Mouse (Mus musculus) lung, adult 2 months (tissue): ENCODE measurements at regions not wholly inside any gene's neighbourhood (a gene's known extent, or its start where the extent isn't known, plus 50 kb on each side); places are given as distances from the start of the nearest gene placed in this dataset.

Experiments
- DNase-seq: peaks from one replicate; pipeline ENCODE4 v3.0.0; 2022
- H3K4me1 ChIP-seq: fragments of 200-500 bp; 2 replicates; pipeline ENCODE4 v1.6.1; 2011; ENCODE audit warnings: low read length; ENCODE audit not compliant: control insufficient read depth, insufficient read depth
- H3K4me3 ChIP-seq: fragments of 200-500 bp; replicated peaks from 2 replicates; pipeline ENCODE3; 2011; ENCODE audit warnings: low read depth, mild to moderate bottlenecking, control low read depth, low read length; ENCODE audit errors: extremely low read depth
- CTCF ChIP-seq: fragments of 200-500 bp; IDR thresholded peaks from 2 replicates; pipeline ENCODE4 v1.5.1; 2011; ENCODE audit warnings: mild to moderate bottlenecking, low read length, control low read depth; ENCODE audit not compliant: insufficient read depth
- POLR2A ChIP-seq: fragments of 200-500 bp; IDR thresholded peaks from 2 replicates; pipeline ENCODE4 v1.6.1; 2011; ENCODE audit warnings: low read depth, mild to moderate bottlenecking, control low read depth, low read length, borderline replicate concordance; ENCODE audit errors: extremely low read depth
- WGBS: fragments of 180-500 bp; shearing (Covaris S2); methylation state at CpG from one replicate; pipeline ENCODE4 v1.1.7; 2018; 5-methylcytosine and 5-hydroxymethylcytosine counted together

- no peak for DNase-seq
- TF ChIP-seq CTCF: no peak
- TF ChIP-seq POLR2A: no peak
- 56% methylated on average over 10 of the region's 10 CpGs for WGBS
- no peak overlapping the region for H3K4me3 ChIP-seq
- H3K4me1 ChIP-seq: no peaks in the 10 kb centered on the region
These were observed 234.1 kb downstream of the Setd4 start for GRCm38 (mm10) chr16:93369766-93370146.

- WGBS: 59% methylated on average over 21 of the region's 21 CpGs
- Histone ChIP-seq H3K4me1 (no peaks in the 10 kb centered on the region), H3K4me3 (no peak overlapping the region)
- no peak for DNase-seq
- TF ChIP-seq POLR2A (no peak), CTCF (no peak)
These were observed 234.8 kb downstream of the Setd4 start for GRCm38 (mm10) chr16:93368824-93369765.

GRCm38 (mm10) chr16:93367995-93368394 is 235.9 kb downstream of the Setd4 start:
- TF ChIP-seq POLR2A (no peak), CTCF (no peak)
- H3K4me1 ChIP-seq: no peaks in the 10 kb centered on the region
- DNase-seq: no peak
- WGBS: 89% methylated on average over 6 of the region's 6 CpGs
- H3K4me3 ChIP-seq: no peak overlapping the region

DNA sequence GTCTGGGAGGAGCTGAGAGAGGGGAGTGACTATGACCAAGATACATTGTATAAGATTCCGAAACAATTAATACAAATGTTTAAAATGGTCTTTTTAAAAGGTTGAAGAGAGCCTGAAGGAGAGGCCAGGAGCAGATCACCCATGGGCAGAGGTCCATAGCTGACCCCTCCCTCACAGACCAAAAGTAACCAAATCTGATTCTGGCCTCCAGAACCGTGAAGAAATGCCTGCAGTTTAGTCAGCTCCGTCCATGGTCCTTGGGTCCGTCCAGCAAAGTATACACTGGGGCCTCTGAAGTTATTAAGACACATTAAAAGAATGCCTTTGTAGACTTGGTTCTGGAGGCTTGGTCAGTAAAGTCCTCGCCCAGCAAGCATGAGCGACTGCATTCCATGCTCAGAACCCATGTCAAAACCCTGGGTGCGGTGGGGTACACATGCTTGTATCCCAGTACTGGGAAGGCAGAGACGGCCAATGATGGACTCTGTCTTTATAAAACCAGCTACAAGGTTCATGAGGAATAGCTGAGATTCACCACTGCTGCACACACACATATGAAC is 236.5 kb downstream of the Setd4 start:
- no peak for DNase-seq
- WGBS: 90% methylated on average over 8 of the region's 8 CpGs
- H3K4me3 ChIP-seq: no peak overlapping the region
- TF ChIP-seq POLR2A (no peak), CTCF (no peak)
- no peaks in the 10 kb centered on the region for H3K4me1 ChIP-seq

GRCm38 (mm10) chr16:93366383-93366941 is 237.4 kb downstream of the Setd4 start:
- WGBS: 70% methylated on average over 5 of the region's 5 CpGs
- TF ChIP-seq CTCF: no peak
- TF ChIP-seq POLR2A: no peak
- H3K4me3 ChIP-seq: no peak overlapping the region
- no peaks in the 10 kb centered on the region for H3K4me1 ChIP-seq
- DNase-seq: no peak

GRCm38 (mm10) chr16:93365236-93365951 is 238.5 kb downstream of the Setd4 start:
- Histone ChIP-seq H3K4me3 (no peak overlapping the region), H3K4me1 (no peaks in the 10 kb centered on the region)
- no peak for TF ChIP-seq CTCF
- TF ChIP-seq POLR2A: no peak
- DNase-seq: no peak
- WGBS: 45% methylated on average over 3 of the region's 3 CpGs

DNA sequence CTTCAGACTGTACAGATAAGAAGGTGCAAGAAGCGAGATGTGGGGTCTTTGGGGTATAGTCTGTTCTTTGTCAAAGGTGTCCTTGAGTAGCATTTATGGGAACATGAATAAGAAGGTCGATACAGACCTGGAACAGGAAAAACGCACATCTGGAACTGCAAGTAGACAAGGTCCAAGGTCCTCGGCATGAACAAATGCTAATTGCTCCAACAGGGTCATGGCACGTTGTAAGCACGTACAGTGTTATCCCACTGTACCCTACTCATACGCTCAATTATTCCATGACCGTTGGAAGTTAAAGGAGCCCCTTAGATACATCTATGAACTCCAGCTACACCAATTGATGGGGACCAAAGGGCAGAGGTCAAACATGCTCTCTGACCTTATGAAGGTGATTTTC is 244.1 kb downstream of the Setd4 start:
- TF ChIP-seq POLR2A (no peak), CTCF (no peak)
- no peak for DNase-seq
- Histone ChIP-seq H3K4me3 (no peak overlapping the region), H3K4me1 (no peaks in the 10 kb centered on the region)
- 88% methylated on average over 8 of the region's 8 CpGs for WGBS

- 80% methylated on average over 6 of the region's 6 CpGs for WGBS
- no peak for TF ChIP-seq POLR2A
- no peak for TF ChIP-seq CTCF
- no peak for DNase-seq
These were observed 245.2 kb downstream of the Setd4 start for GRCm38 (mm10) chr16:93358613-93359012.

GRCm38 (mm10) chr16:93358166-93358565 is 245.7 kb downstream of the Setd4 start:
- WGBS: 69% methylated on average over 4 of the region's 4 CpGs
- Histone ChIP-seq H3K4me3 (no peak overlapping the region), H3K4me1 (no peaks in the 10 kb centered on the region)
- TF ChIP-seq CTCF (no peak), POLR2A (no peak)
- no peak for DNase-seq

More at GRCm38 (mm10) chr16:93358613-93359012, 245.2 kb downstream of the Setd4 start:
- Histone ChIP-seq H3K4me1 (no peaks in the 10 kb centered on the region), H3K4me3 (no peak overlapping the region)
